Mouse (Mus musculus) midbrain, embryonic 16.5 days (tissue): ENCODE measurements around the gene Ube2g2. TPM values are rescaled to one million over a fixed set of nuclear protein-coding genes. Genes with fewer than 3 reads are reported as not detected.

Source experiments
- microRNA counts: library from miRNA; unstranded; fragments of <30 nt; microRNA quantifications from one replicate; lab custom pipeline; 2016
- microRNA-seq: library from miRNA; unstranded; fragments of <30 nt; microRNA quantifications from one replicate; pipeline ENCODE4, GENCODE M21; 2017
- polyA plus RNA-seq: library from polyadenylated mRNA; unstranded; fragments of >200 nt; fragmentation: Nextera tagmentation; extraction: Ambion mirVana; gene quantifications from 2 replicates; pipeline ENCODE4 v1.2.1, GENCODE M21; 2015

Ube2g2 gene
- polyA plus RNA-seq, 1 experiment from 2014 or later, result 80.9 TPM

MicroRNAs encoded within 50 kb of the gene (microRNA counts, 519-probe panel; counts per million panel counts)
- 1,403 counts per million, percentile 27 among the panel's probes with 10 or more counts for microRNA mmu-miR-1930 (lab: Ali Mortazavi, UCI)

Small RNA genes within 50 kb of the gene (microRNA-seq; reads per million reads assigned to microRNA genes)
- 14.3 reads per million, percentile 34 among the genes with 10 or more reads in this experiment for gene Mir1930

Other genes with a start within 250 kb of the Ube2g2 start
- gene Adarb1, start 204.0 kb upstream of the Ube2g2 start, polyA plus RNA-seq, result 16.9 and 18.2 TPM in 2 replicates
- 40.5 and 44.1 TPM in 2 replicates for gene Fam207a, start 106.5 kb upstream of the Ube2g2 start, polyA plus RNA-seq
- 0.59 and 0.67 TPM in 2 replicates for gene Itgb2, start 92.0 kb upstream of the Ube2g2 start, polyA plus RNA-seq
- 63.6 and 70.8 TPM in 2 replicates for gene Pttg1ip, start 40.6 kb upstream of the Ube2g2 start, polyA plus RNA-seq
- gene Sumo3, start 16.2 kb upstream of the Ube2g2 start, polyA plus RNA-seq, result 315 and 350 TPM in 2 replicates
- gene Gm49325, start 16.1 kb upstream of the Ube2g2 start, polyA plus RNA-seq, result 1.5 and 2.9 TPM in 2 replicates
- gene Tspear, start 64.3 kb downstream of the Ube2g2 start, polyA plus RNA-seq, result 1.3 and 1.6 TPM in 2 replicates
- not detected in 2 replicates for gene Gm19402, start 68.5 kb downstream of the Ube2g2 start, polyA plus RNA-seq
- not detected in 2 replicates for gene Gm9508, start 75.0 kb downstream of the Ube2g2 start, polyA plus RNA-seq
- gene Gm10272, start 84.4 kb downstream of the Ube2g2 start, polyA plus RNA-seq, result not detected in 2 replicates
- not detected in 2 replicates for gene Gm10024, start 89.2 kb downstream of the Ube2g2 start, polyA plus RNA-seq
- gene Gm10142, start 93.5 kb downstream of the Ube2g2 start, polyA plus RNA-seq, result not detected in 2 replicates
- not detected in 2 replicates for gene Krtap12-1, start 98.3 kb downstream of the Ube2g2 start, polyA plus RNA-seq
- gene Gm10100, start 104.2 kb downstream of the Ube2g2 start, polyA plus RNA-seq, result not detected in 2 replicates
- gene Gm18596, start 120.4 kb downstream of the Ube2g2 start, polyA plus RNA-seq, result not detected in 2 replicates
- gene Gm9736, start 129.1 kb downstream of the Ube2g2 start, polyA plus RNA-seq, result not detected in 2 replicates
- gene Gm3233, start 137.4 kb downstream of the Ube2g2 start, polyA plus RNA-seq, result not detected in 2 replicates
- not detected in 2 replicates for gene Gm3238, start 149.1 kb downstream of the Ube2g2 start, polyA plus RNA-seq
- gene Gm7138, start 154.7 kb downstream of the Ube2g2 start, polyA plus RNA-seq, result not detected in 2 replicates
- gene Gm3250, start 160.3 kb downstream of the Ube2g2 start, polyA plus RNA-seq, result not detected in 2 replicates
- gene Gm7137, start 165.9 kb downstream of the Ube2g2 start, polyA plus RNA-seq, result not detected in 2 replicates
- not detected in 2 replicates for gene Gm9639, start 172.8 kb downstream of the Ube2g2 start, polyA plus RNA-seq
- gene Gm19668, start 176.9 kb downstream of the Ube2g2 start, polyA plus RNA-seq, result not detected in 2 replicates
- gene Gm9507, start 189.6 kb downstream of the Ube2g2 start, polyA plus RNA-seq, result not detected in 2 replicates
- gene Gm2696, start 192.4 kb downstream of the Ube2g2 start, polyA plus RNA-seq, result not detected in 2 replicates
- not detected in 2 replicates for gene Krtap10-4, start 204.8 kb downstream of the Ube2g2 start, polyA plus RNA-seq
- not detected in 2 replicates for gene Krtap10-10, start 213.7 kb downstream of the Ube2g2 start, polyA plus RNA-seq
- not detected in 2 replicates for gene Gm36176, start 224.5 kb downstream of the Ube2g2 start, polyA plus RNA-seq
- gene Gm10318, start 230.6 kb downstream of the Ube2g2 start, polyA plus RNA-seq, result not detected in 2 replicates
- not detected in 2 replicates for gene Gm3285, start 239.7 kb downstream of the Ube2g2 start, polyA plus RNA-seq